Comparison of ENCODE assay signal across 8 mouse cellular contexts in genomic region chr2:94241301-94242050, GRCm38 (mm10).
A peak's percentile ranks its signal among the peaks of the same experiment; 100 is the strongest.
DNase-seq lines count a peak whose midpoint lies in the region; ATAC-seq and TF ChIP-seq lines count a peak whose summit lies in the region.

No protein-coding gene starts in this region.

- no peak overlapping the region for H3K27ac ChIP-seq in heart, postnatal 0 days (ENCODE audit: low read depth)
- H3K27ac ChIP-seq in forebrain, embryonic 12.5 days = no peak overlapping the region
- no peak overlapping the region for H3K27ac ChIP-seq in neural tube, embryonic 11.5 days (ENCODE audit: low read depth, low read length)

- peak overlapping the region; percentile 47 for H3K4me3 ChIP-seq in heart, postnatal 0 days (ENCODE audit: low read depth, low read length)
- H3K4me3 ChIP-seq in forebrain, embryonic 12.5 days (replicated peaks) = peak overlapping the region; percentile 45
- peak overlapping the region; percentile 32 for H3K4me3 ChIP-seq in neural tube, embryonic 11.5 days (ENCODE audit: low read depth, low read length)

- ATAC-seq in heart, postnatal 0 days (ENCODE audit: insufficient read depth, low read depth) = no peak
- ATAC-seq in forebrain, embryonic 12.5 days (ENCODE audit: low FRiP score) = no peak; the same call in 1 of the 2 replicates
- no peak for ATAC-seq in neural tube, embryonic 11.5 days (ENCODE audit: insufficient read depth, low FRiP score, low TSS enrichment)

- H3K4me2 ChIP-seq in heart, postnatal 0 days (ENCODE audit: low read depth, low read length) = peak overlapping the region; percentile 60
- peak overlapping the region; percentile 80 for H3K4me2 ChIP-seq in forebrain, embryonic 12.5 days
- peak overlapping the region; percentile 64 for H3K4me2 ChIP-seq in neural tube, embryonic 11.5 days (ENCODE audit: low read depth)

- H3K4me1 ChIP-seq in heart, postnatal 0 days (ENCODE audit: control insufficient read depth, insufficient read depth) = peaks cover 14% of the 10 kb centered on the region; the same call in 1 of the 2 replicates
- peaks cover 64% of the 10 kb centered on the region for H3K4me1 ChIP-seq in forebrain, embryonic 12.5 days
- H3K4me1 ChIP-seq in neural tube, embryonic 11.5 days (ENCODE audit: control insufficient read depth, insufficient read depth, low read length) = peaks cover 7% of the 10 kb centered on the region; the same call in 1 of the 2 replicates

- no peak for TF ChIP-seq CTCF in heart, postnatal 0 days (IDR thresholded peaks at IDR 0.05; ENCODE audit: low read depth)

- no peak for TF ChIP-seq EP300 in heart, postnatal 0 days (IDR thresholded peaks at IDR 0.05; ENCODE audit: low read depth)

- DNase-seq in heart, postnatal 0 days (ENCODE audit: low spot score) = no peak
- DNase-seq in heart, adult 11 months = no peak
- peak; percentile 18 to 31 for DNase-seq in adrenal gland, postnatal 36 days
- peak; percentile 78 to 83 for DNase-seq in layer of hippocampus, postnatal 14 days (ENCODE audit: low spot score in 2 of 2)
- DNase-seq in neural tube, embryonic 11.5 days (ENCODE audit: low spot score) = no peak
- no peak for DNase-seq in ovary, postnatal 10 days (ENCODE audit: low spot score)
- no peak for DNase-seq in thymus, postnatal 25 days

- peaks cover 85% of the 10 kb centered on the region for H3K27me3 ChIP-seq in heart, postnatal 0 days (ENCODE audit: control insufficient read depth, insufficient read depth, low read length)
- H3K27me3 ChIP-seq in forebrain, embryonic 12.5 days = peaks cover 90% of the 10 kb centered on the region
- peaks cover 84% of the 10 kb centered on the region for H3K27me3 ChIP-seq in neural tube, embryonic 11.5 days (ENCODE audit: control insufficient read depth, insufficient read depth, low read length)

- no peak overlapping the region for H3K9ac ChIP-seq in heart, postnatal 0 days (replicated peaks; ENCODE audit: low read depth, low read length)
- peak overlapping the region; percentile 42 for H3K9ac ChIP-seq in forebrain, embryonic 12.5 days
- H3K9ac ChIP-seq in neural tube, embryonic 11.5 days (ENCODE audit: low read length) = no peak overlapping the region; the same call in 1 of the 2 replicates

- no peaks in the 10 kb centered on the region for H3K36me3 ChIP-seq in heart, postnatal 0 days (replicated peaks; ENCODE audit: control insufficient read depth, insufficient read depth, low read length)
- no peaks in the 10 kb centered on the region for H3K36me3 ChIP-seq in forebrain, embryonic 12.5 days (replicated peaks)
- no peaks in the 10 kb centered on the region for H3K36me3 ChIP-seq in neural tube, embryonic 11.5 days (ENCODE audit: control insufficient read depth, insufficient read depth, low read length)

- no peaks in the 10 kb centered on the region for H3K9me3 ChIP-seq in heart, postnatal 0 days (replicated peaks; ENCODE audit: control insufficient read depth, low read length)
- no peaks in the 10 kb centered on the region for H3K9me3 ChIP-seq in forebrain, embryonic 12.5 days
- H3K9me3 ChIP-seq in neural tube, embryonic 11.5 days (ENCODE audit: control insufficient read depth, low read length) = no peaks in the 10 kb centered on the region

- WGBS in heart, postnatal 0 days = 2% methylated on average over 55 of the region's 55 CpGs
- under 1% methylated on average over 54 of the region's 55 CpGs for WGBS in forebrain, embryonic 12.5 days
- WGBS in neural tube, embryonic 11.5 days = under 1% methylated on average over 49 of the region's 55 CpGs

Comparison
In these comparisons a context has a peak if more than half of its experiments do, and no peak if none do; other contexts are left out.
1. DNase-seq: peak in adrenal gland, postnatal 36 days (2 of 2) and layer of hippocampus, postnatal 14 days (2 of 2); none in heart, postnatal 0 days (single experiment), heart, adult 11 months (single experiment), neural tube, embryonic 11.5 days (single experiment), ovary, postnatal 10 days (single experiment) and thymus, postnatal 25 days (single experiment).
2. Peak in every context shown above with its lines, with median percentiles within 50 percentile points of each other: H3K4me2 ChIP-seq and H3K4me3 ChIP-seq.